Mouse (Mus musculus): ENCODE results near the gene Gpatch8.

DNA sequence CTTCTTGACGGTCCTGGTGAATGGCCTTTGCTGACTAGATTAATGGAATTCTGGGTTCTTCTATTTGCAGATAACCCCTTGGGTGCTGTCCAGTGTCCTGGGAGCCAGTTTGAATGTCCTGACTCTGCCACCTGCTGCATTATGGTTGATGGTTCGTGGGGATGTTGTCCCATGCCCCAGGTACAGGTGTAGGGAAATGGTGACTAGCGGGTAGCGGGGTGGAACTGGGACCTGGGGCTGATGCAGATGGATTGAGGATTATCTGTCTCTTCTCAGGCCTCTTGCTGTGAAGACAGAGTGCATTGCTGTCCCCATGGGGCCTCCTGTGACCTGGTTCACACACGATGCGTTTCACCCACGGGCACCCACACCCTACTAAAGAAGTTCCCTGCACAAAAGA is 122.3 kb downstream of the Gpatch8 start:
- TF ChIP-seq POLR2A (IDR thresholded peaks at IDR 0.05; ENCODE audit: control insufficient read depth, low read depth, low read length) (no peak), CTCF (IDR thresholded peaks at IDR 0.05; ENCODE audit: control insufficient read depth, insufficient read depth, insufficient replicate concordance, low read depth, low read length) (no peak)

Data from testis, adult 2 months (tissue).